Mouse (Mus musculus): Measurements from ENCODE around the gene Ubr1.
A peak's percentile ranks its signal among the peaks of the same experiment; 100 is the strongest.
"Not testable (repeated sequence)": the region's sequence is repeated elsewhere in the genome, so short reads cannot be mapped to it uniquely, and the experiment has no call there.

Ubr1 gene

GRCm38 (mm10) chr2:120970559-120971080 lies at the start of gene Ubr1:
TSS of gene Ubr1 (minus strand) at chr2:120970715.
- peak; percentile 92 for DNase-seq (ENCODE audit: low read depth, low spot score)

DNA sequence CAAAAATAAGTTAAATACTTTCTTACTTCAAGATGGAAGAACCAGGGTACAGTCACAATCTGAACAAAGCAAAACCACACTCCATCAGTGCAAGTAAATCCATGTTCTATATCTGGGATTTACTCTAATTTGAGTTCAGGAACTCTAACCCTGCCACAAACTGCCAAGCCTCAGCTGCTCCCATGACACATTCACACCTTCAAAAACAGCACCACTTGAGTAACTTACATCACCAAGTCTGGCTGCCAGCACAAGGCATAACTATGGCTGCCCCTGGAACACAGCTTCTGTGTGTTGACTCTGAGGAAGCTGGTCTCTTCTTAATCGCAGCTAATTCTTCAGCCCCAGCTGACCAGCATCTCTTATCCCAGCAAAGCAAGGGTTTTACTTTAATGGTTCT lies 46.6 kb upstream of the Ubr1 start:
- DNase-seq (ENCODE audit: low read depth, low spot score): no peak

DNA sequence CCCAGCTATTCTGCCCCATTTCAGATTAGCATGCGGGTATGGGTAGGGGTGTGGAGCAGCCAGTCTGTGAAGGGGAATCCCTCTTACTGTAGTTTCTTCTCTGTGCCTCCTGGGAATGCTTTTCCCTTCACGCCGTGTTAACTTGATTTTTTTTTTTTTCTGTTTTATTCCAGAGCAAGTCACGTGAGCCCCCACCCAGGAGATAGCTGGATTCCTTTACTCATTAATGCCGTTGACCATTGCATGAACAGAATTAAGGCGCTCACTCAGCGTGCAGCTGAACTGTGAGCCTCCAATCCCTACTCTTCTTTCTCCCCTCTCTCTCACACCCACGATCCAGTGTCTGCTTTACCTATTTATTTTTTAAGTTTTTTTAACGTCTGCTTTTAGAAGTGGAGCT lies 45.7 kb upstream of the Ubr1 start:
- no peak for DNase-seq (ENCODE audit: low read depth, low spot score)

DNA sequence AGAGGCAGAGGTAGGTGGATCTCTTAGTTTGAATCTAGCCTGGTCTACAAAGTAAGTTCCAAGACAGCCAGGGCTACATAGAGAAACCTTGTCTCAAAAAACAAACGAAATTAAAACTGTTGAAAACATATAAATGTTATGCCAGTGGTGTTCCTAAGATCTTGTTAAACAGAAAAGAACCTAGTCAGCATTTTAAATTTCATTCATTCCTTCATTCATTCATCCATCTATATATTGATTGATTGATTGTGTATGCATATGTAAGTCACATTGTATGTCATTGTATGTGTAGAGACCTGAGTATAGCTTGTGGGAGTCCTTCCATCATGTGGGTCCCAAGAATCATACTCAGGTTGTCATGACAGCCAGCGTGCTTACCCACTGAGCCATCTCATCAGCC lies 45.0 kb upstream of the Ubr1 start:
- no peak for DNase-seq (ENCODE audit: low read depth, low spot score)

DNA sequence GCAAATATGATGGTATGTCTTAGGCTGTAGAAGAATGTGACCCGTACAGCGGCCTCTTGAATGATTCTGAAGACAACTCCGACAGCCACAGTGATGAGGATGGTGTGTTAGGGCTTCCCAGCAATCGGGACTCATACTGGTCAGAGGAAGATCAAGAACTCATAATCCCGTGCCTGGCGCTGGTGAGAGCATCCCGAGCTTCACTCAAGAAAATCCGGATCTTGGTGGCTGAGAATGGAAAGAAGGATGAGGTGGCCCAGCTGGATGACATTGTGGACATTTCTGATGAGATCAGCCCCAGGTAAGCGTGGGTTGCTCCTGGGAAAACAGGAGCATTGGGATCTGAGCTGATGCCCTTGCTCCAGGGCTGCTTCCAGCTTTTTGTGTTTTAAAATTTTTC lies 42.2 kb upstream of the Ubr1 start:
- DNase-seq (ENCODE audit: low read depth, low spot score): no peak

- no peak for DNase-seq (ENCODE audit: low read depth, low spot score)
Measured at GRCm38 (mm10) chr2:121009071-121009677, 38.7 kb upstream of the Ubr1 start.

- no peak for DNase-seq (ENCODE audit: low read depth, low spot score)
Measured at GRCm38 (mm10) chr2:121008664-121009007, 38.1 kb upstream of the Ubr1 start.

- DNase-seq (ENCODE audit: low read depth, low spot score): peak; percentile 95
Measured at GRCm38 (mm10) chr2:121007925-121008663, 37.6 kb upstream of the Ubr1 start, which contains the start of gene Ccndbp1. TSS of gene Ccndbp1 (plus strand) at chr2:121008403.

- no peak for DNase-seq (ENCODE audit: low read depth, low spot score)
Measured at GRCm38 (mm10) chr2:121006986-121007385, 36.5 kb upstream of the Ubr1 start.

DNA sequence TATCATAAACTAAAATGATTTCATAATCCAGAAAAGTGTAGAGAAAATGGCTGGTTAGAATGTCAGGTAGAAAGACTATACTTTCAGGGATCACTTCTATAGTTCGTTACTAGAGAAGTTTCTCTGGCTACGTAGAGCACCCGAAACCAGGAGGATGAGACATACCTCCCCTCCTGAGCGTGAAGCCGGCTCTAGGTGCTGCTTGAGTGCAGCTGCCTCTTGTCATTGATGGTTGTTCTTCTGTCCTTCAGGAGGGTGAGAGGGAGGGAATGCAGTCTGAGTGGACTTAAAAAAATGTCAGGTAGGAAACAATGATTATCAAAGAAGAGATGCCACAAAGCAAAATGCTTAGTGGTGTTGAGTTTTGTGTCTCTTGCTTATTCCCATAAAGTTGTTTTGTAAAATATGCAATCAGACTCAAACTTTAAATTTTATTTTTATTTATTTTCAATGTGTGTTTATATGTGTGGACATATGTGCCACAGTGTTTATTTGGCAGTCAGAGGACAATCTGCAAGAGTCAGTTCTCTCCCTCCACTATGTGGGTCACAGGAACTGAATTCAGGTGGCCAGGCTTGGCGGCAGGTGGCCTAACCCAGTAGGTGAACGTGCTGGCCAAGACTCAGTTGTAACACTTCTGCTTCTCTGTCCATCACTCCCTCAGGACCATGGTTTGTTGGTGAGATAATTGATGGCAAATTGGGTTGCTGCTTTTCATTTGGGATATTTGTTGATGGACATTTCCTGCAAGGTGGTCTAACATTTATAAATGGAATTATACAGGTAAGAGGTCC lies 33.7 kb upstream of the Ubr1 start:
- DNase-seq (ENCODE audit: low read depth, low spot score): no peak

GRCm38 (mm10) chr2:121003586-121003985 lies 33.1 kb upstream of the Ubr1 start:
- peak; percentile 81 for DNase-seq (ENCODE audit: low read depth, low spot score)

DNA sequence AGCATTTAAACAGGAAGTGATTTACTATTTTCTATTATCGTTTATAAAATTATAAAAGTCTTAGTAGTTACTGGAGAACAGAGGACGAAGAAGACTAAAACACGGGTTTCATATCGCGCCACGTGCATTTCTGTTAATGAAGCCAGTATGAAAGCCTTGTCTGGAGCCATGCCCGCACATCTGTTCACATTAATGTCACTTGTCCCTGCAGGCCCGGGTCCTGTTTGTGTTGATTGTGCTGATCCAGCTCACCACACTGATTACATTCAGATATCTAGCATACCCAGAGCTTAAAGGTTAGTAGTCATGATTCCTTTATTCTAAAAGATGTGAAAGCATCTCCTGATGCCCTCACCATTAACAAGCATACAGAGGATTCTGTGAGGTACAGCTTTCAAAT lies 28.3 kb upstream of the Ubr1 start:
- DNase-seq (ENCODE audit: low read depth, low spot score): no peak

GRCm38 (mm10) chr2:120996607-120997006 lies 26.1 kb upstream of the Ubr1 start:
- DNase-seq (ENCODE audit: low read depth, low spot score): not testable (repeated sequence)

GRCm38 (mm10) chr2:120991196-120991595 lies 20.7 kb upstream of the Ubr1 start:
- DNase-seq (ENCODE audit: low read depth, low spot score): peak; percentile 66

DNA sequence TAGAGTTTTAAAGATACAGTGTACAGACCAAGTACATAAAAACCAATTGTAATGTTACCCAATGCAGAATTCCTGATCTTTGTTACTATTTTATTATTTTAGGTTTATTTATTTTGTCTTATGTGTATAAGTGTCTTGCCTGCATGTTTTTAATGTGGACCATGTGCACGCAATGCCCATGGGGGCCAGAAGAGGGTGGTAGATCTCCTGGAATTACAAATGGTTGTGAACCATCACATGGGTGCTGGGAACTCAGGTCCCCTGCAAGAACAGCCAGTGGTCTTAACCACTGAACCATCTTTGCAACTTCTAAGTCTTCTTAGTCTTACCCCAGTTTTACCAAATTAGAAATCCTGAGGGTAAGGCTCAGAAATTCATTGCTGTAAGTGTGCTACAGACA lies 14.7 kb upstream of the Ubr1 start:
- DNase-seq (ENCODE audit: low read depth, low spot score): peak; percentile 68

DNA sequence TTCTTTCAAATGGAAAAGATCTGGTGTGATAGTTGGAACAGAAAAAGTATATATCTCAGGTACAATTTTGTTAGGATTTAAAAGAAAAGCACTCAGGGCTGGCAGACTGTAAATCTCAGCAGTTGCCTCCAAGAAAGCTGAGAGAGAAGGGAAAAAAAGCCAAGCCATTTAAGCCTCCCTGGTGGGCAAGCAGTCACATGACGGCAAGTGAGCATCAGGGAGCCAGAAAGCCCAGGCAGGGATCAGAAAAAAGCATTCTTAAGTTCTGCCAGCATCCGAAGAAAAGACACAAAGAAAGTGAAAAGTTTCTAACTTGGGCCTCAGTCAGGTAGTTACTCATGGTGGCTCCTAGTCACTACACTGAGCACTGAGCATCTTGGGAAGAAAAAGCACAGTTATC lies 13.1 kb upstream of the Ubr1 start:
- DNase-seq (ENCODE audit: low read depth, low spot score): no peak

DNA sequence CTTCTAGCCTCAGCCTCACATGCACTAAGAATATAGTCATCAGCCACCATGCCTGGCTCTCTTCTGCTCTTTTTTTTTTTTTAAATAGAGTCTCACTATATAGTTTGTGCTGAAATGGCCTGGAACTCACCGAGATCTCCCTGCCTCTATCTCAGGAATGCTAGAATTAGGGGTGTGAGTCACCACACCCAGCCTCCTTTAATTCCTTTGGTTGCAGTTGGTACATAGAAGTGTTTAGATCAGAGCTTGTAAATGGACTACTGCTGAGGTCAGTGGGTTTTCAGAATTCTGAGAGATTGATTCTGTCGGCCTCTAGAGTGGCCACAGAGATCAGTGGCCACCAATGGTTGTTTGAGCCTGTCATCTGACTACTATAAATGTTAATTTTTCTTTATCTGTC lies 10.3 kb upstream of the Ubr1 start:
- DNase-seq (ENCODE audit: low read depth, low spot score): no peak

DNA sequence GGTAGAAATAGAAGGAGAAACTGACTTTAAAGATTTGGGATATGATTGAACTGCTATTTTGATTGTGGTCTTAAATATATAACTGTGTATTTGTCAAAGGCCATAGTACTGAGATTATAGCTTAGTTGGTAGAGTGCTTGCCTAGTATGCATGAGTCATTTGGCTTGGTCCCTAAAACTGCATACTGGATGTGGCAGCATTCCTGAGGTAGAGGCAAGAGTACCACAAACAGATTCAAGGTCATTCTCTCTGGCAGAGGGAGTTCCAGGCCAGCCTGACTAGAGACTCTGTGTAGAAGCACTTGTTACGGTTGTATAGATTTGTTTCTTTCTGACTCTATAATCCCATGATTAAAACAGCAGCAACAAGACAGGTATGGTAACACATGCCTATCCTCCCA lies 9.3 kb upstream of the Ubr1 start:
- no peak for DNase-seq (ENCODE audit: low read depth, low spot score)

DNA sequence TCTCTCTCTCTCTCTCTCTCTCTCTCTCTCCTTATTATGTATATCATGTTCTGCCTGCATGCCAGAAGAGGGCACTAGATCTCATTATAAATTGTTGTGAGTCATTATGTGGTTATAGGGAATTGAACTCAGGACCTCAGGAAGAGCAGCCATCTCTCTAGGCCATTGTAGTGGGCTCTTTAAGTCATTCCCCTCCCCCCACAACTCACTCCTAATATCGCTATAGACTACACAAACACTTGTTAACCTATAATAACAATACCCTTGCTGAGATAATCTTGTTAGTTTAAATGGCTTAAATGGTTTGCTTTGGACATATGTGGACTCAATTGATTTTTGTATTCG lies 8.2 kb upstream of the Ubr1 start:
- no peak for DNase-seq (ENCODE audit: low read depth, low spot score)

DNA sequence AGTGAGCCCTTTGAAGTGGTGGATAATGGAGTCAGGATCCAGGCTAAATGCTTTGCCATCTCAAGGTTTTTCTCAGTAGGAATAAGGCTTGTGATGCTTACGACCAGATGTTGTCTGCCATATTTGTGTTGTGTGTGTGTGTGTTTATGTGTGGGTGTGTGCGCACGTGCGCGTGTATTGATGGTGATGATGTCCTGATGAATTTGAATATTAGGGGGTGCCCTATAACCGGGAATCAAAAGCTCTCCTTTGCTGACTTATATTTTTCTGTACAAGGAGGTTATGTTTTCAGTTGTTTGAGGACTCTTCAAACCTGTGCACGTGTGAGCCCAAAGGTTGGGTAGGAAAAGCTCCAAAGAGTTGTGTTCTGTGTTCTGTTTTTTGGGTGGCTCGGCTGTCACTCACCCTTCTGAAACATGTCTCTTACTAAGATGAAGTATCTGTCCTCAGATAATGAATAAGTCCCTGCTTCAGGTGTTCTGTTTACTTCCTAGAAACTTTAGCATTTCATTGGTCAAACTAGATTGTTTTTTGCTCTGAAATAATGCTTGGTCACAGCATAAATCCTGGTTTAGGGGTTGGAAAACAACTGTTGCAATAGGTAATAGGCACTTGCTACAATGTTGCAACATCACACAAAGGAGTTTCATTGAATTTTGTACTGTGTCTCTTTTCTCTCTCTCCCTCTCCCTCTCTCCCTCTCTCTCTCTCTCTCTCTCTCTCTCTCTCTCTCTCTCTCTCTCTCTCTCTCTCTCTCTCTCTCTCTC lies 7.6 kb upstream of the Ubr1 start:
- no peak for DNase-seq (ENCODE audit: low read depth, low spot score)

- peak; percentile 30 for DNase-seq (ENCODE audit: low read depth, low spot score)
Measured at GRCm38 (mm10) chr2:120976990-120977925, 6.7 kb upstream of the Ubr1 start, which contains the start of gene Tmem62. TSS of gene Tmem62 (plus strand) at chr2:120977017.
